Mouse (Mus musculus): ENCODE results near the gene Col6a2.

GRCm38 (mm10) chr10:76551556-76551955 lies 71.9 kb downstream of the Col6a2 start:
- no peak for TF ChIP-seq CHD2 (IDR thresholded peaks at IDR 0.05; ENCODE audit: low read depth, low read length)
- no peak for TF ChIP-seq MAFK (IDR thresholded peaks at IDR 0.05; ENCODE audit: insufficient read depth, low read depth, low read length)

Measured in ES-E14 (cell line).